Mouse (Mus musculus) kidney, adult 2 months (tissue): ENCODE measurements around the gene Frrs1l.

Experiments
- CTCF ChIP-seq: fragments of 200-500 bp; conservative IDR thresholded peaks from 2 replicates; pipeline ENCODE4 v1.5.1; 2011; ENCODE audit warnings: low read depth, mild to moderate bottlenecking, control low read depth, low read length, moderate library complexity, mixed read lengths; ENCODE audit not compliant: insufficient read depth, insufficient read length
- POLR2A ChIP-seq: fragments of 200-500 bp; IDR thresholded peaks from one replicate; pipeline ENCODE4 v1.6.1; 2011; ENCODE audit warnings: low read depth, low read length, control low read depth

GRCm38 (mm10) chr4:56907671-56908070, 82.5 kb downstream of the Frrs1l start:
- TF ChIP-seq CTCF (no peak), POLR2A (no peak)
